Mouse (Mus musculus): ENCODE measurements around the gene Cryba4. TPM values are rescaled to one million over a fixed set of nuclear protein-coding genes. Genes with fewer than 3 reads are reported as not detected.

Cryba4 gene
- 1 to 10 TPM; 2.4 to 2.7 TPM for total RNA-seq (2023)

GRCm38 (mm10) chr5:112252400-112252799 lies at the start of gene Cryba4:
Gene Cryba4 (minus strand): TSS chr5:112252518.

GRCm38 (mm10) chr5:112276267-112276873 lies 24.1 kb upstream of the Cryba4 start, which contains the start of gene Tpst2:
Gene Tpst2 (plus strand): TSS chr5:112276691.

GRCm38 (mm10) chr5:112255426-112255825 lies 3.1 kb upstream of the Cryba4 start, which contains the start of gene Crybb1:
Gene Crybb1 (plus strand): TSS chr5:112255815.

Other genes starting within 250 kb of the Cryba4 start
- gene Crybb1, start 3.3 kb upstream of the Cryba4 start, total RNA-seq (2023): 1 to 10 TPM in 1 of 2 experiments, under 1 TPM in 1; 0.81 to 1.9 TPM
- 10 to 100 TPM; 76.1 to 84.8 TPM for gene Tpst2, start 24.2 kb upstream of the Cryba4 start, total RNA-seq (2023)
- 10 to 100 TPM; 68.7 to 74.6 TPM for gene Tfip11, start 73.8 kb upstream of the Cryba4 start, total RNA-seq (2023)
- 10 to 100 TPM; 16.1 to 20.2 TPM for gene Srrd, start 90.5 kb upstream of the Cryba4 start, total RNA-seq (2023)
- gene Hps4, start 90.6 kb upstream of the Cryba4 start, total RNA-seq (2023): 10 to 100 TPM; 19.1 to 19.7 TPM
- not detected for gene Gm6583, start 103.5 kb upstream of the Cryba4 start, total RNA-seq (2023)
- gene Asphd2, start 142.3 kb upstream of the Cryba4 start, total RNA-seq (2023): not detected
- gene Gm6588, start 196.9 kb upstream of the Cryba4 start, total RNA-seq (2023): not detected

Measured in neutrophil, adult 83 days (primary cell).